Mouse (Mus musculus): ENCODE results near the gene Gpr1.
A peak's percentile ranks its signal among the peaks of the same experiment; 100 is the strongest.

The Gpr1 gene

GRCm38 (mm10) chr1:63178308-63178707 lies 36.0 kb downstream of the Gpr1 start:
- DNase-seq: no peak

DNA sequence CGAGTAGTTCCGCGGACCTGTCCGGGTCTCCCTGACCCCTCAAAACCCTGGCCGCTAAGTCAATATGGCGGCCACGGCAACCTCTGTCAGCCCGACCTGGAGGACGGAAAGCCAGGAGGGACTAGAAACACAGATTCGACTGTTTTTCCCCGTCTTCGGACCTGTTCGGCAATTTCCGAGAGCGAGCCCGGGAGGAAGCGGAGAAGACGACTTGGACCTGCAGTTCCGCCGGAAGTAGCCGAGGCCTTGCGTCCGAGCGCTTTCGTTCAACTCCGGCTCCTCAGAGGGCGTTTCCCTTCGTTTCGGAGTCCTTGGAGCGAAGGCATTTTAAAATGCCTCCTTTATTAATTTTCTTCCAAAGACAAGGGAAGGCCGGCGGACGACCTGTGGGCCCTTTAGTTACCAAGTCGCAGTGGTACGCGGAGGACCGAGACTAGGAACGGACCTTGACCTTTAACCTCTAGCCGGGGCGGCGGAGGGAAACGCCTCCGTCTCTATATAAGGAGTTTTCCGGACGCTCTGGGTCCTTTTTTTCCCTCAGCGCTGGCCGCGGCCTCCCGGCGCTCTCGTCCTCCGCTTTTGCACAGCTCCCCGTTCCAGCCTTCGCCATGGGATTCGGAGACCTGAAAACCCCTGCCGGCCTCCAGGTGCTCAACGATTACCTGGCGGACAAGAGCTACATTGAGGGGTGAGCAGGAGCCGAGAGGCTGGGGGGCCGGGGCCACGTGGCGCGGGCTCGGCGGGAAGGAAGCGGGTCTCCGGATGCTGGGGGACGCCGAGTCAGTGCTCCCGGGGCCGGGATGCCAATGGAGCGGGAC lies 37.5 kb downstream of the Gpr1 start, which contains the start of the genes Eef1b2 and Ndufs1:
TSS of gene Eef1b2 (plus strand) at position 222 of the 818 bp plus-strand sequence.
TSS of gene Ndufs1 (minus strand) at position 230 of the 818 bp plus-strand sequence.
- DNase-seq: peak; percentile 98 to 99

DNA sequence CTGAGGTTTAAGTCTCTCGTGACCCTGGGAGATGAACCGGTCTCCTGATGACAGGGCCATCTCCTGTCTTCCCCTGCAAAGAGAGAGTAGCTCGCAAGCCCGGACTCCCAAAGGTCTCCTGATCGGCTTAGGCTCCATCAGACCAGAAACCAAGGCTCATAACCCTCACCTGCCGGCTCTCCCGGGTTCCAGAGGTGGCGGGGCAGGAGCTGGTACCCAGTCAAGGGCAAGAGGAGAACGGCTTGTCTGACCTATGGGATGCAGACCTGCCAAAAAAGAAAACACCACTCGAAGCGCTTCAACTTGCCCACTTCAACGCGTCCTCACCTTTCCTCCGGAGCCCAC lies 38.1 kb downstream of the Gpr1 start:
- DNase-seq: no peak

DNA sequence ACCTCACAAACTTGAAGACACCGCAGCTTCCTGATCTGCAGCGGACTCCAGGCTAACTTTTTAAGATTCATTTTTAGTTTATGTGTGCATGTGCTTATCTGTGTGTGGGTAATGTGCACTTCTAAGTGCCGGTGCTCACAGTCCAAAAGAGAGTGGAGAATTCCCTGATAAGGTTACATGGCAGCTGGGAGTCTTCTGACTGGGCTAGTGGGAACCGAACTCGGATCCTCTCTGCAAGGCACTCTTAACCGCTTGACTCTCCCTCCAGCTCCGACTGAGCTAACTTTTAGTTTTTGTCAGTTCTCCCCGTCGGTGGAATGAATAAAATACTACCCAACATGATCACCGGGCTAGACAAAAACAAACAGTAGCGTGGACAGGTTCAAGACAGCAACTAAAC lies 38.5 kb downstream of the Gpr1 start:
- DNase-seq: no peak

- DNase-seq: no peak
Measured at GRCm38 (mm10) chr1:63168638-63169037, 45.7 kb downstream of the Gpr1 start.

GRCm38 (mm10) chr1:63140231-63140630 lies 74.1 kb downstream of the Gpr1 start:
- no peak for DNase-seq

DNA sequence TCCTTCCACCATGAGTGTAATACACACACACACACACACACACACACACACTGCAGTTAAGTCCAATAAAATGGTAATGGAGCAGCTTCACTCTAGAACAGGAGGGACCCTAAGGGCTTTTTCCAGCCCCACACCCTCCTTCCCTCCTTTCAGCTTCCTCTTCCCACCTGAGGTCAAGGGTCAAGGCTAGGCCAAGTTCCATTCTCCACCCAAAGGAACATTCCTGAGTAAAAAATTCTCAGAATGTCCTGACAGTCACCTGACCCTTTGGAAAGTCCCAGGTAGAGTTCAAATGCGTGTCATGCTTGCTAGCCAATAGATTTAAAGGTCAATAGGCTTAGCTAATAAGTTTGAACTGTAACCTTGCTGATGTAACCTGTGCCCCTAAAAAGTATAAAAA lies 75.8 kb downstream of the Gpr1 start:
- DNase-seq: peak; percentile 26 to 39

DNA sequence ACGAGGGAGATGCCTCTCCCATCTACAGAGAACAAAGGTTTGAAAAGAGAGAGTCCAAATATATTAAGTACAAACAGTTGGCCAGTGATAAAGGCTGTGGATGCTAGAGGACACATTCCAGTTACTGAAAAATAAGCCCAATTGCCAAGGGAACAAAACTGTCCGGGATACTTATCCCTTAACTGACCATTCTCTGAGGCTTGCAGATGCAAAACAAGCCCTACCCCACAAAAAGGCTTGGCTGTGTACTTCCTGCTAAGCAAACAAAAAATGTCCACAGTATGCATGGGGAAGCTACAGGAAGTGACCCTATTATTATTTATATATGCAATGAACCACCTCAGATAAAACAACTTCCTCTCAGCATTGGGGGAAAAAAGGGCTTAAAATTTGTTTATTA lies 76.4 kb downstream of the Gpr1 start:
- DNase-seq: no peak

DNA sequence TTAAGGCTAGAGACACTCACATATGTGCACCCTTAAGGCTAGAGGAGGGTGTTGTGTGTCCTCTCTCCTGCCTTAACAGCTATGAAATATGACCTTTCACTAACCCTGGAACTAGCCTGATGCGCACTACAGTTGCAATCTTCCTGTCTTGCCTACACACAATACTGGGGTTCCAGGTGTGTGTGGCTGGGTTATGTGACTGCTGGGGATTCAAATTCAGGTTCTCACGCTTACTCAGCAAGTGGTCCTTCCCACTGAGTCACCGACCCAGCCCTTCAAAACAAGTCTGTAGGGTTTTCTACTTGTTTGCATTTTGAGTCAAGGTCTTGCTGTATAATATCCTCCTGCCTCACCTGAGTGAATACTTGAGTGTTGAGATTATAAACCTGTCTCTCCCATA lies 79.8 kb downstream of the Gpr1 start:
- DNase-seq: no peak

Data from kidney, adult 8-10 months (tissue).